Mouse (Mus musculus): Measurements from ENCODE around the gene Dennd1b.
A peak's percentile ranks its signal among the peaks of the same experiment; 100 is the strongest.

The Dennd1b gene

GRCm38 (mm10) chr1:139079000-139079399 lies 115.8 kb downstream of the Dennd1b start:
- no peak for DNase-seq (ENCODE audit: low read depth in 2 of 2, low spot score in 2 of 2)

- DNase-seq (ENCODE audit: low read depth in 2 of 2, low spot score in 2 of 2), result no peak
These were observed 116.3 kb downstream of the Dennd1b start for GRCm38 (mm10) chr1:139079523-139079922.

GRCm38 (mm10) chr1:139080517-139081386 lies 117.5 kb downstream of the Dennd1b start:
- no peak for DNase-seq (ENCODE audit: low read depth in 2 of 2, low spot score in 2 of 2)

- DNase-seq (ENCODE audit: low read depth in 2 of 2, low spot score in 2 of 2), result no peak
These were observed 120.1 kb downstream of the Dennd1b start for GRCm38 (mm10) chr1:139083382-139083781.

- DNase-seq (ENCODE audit: low read depth in 2 of 2, low spot score in 2 of 2), result no peak
These were observed 124.3 kb downstream of the Dennd1b start for GRCm38 (mm10) chr1:139087564-139087963.

GRCm38 (mm10) chr1:139090744-139091143 lies 127.5 kb downstream of the Dennd1b start:
- DNase-seq (ENCODE audit: low read depth in 2 of 2, low spot score in 2 of 2), result no peak

- no peak for DNase-seq (ENCODE audit: low read depth in 2 of 2, low spot score in 2 of 2)
These were observed 128.5 kb downstream of the Dennd1b start for GRCm38 (mm10) chr1:139091701-139092100.

GRCm38 (mm10) chr1:139092144-139092543 lies 128.9 kb downstream of the Dennd1b start:
- no peak for DNase-seq (ENCODE audit: low read depth in 2 of 2, low spot score in 2 of 2)

- no peak for DNase-seq (ENCODE audit: low read depth in 2 of 2, low spot score in 2 of 2)
These were observed 129.5 kb downstream of the Dennd1b start for GRCm38 (mm10) chr1:139092722-139093121.

GRCm38 (mm10) chr1:139096369-139096768 lies 133.1 kb downstream of the Dennd1b start:
- no peak for DNase-seq (ENCODE audit: low read depth in 2 of 2, low spot score in 2 of 2)

GRCm38 (mm10) chr1:139098088-139098487 lies 134.9 kb downstream of the Dennd1b start:
- DNase-seq (ENCODE audit: low read depth in 2 of 2, low spot score in 2 of 2), result no peak

GRCm38 (mm10) chr1:139101725-139102124 lies 138.5 kb downstream of the Dennd1b start:
- DNase-seq (ENCODE audit: low read depth in 2 of 2, low spot score in 2 of 2), result no peak

- DNase-seq (ENCODE audit: low read depth in 2 of 2, low spot score in 2 of 2), result no peak
These were observed 145.0 kb downstream of the Dennd1b start for GRCm38 (mm10) chr1:139108251-139108650.

- no peak for DNase-seq (ENCODE audit: low read depth in 2 of 2, low spot score in 2 of 2)
These were observed 159.4 kb downstream of the Dennd1b start for GRCm38 (mm10) chr1:139122626-139123025.

- DNase-seq (ENCODE audit: low read depth in 2 of 2, low spot score in 2 of 2), result no peak
These were observed 176.4 kb downstream of the Dennd1b start for GRCm38 (mm10) chr1:139139644-139140043.

GRCm38 (mm10) chr1:139145516-139145915 lies 182.3 kb downstream of the Dennd1b start:
- DNase-seq (ENCODE audit: low read depth in 2 of 2, low spot score in 2 of 2), result no peak

GRCm38 (mm10) chr1:139146306-139146705 lies 183.1 kb downstream of the Dennd1b start:
- no peak for DNase-seq (ENCODE audit: low read depth in 2 of 2, low spot score in 2 of 2)

GRCm38 (mm10) chr1:139153006-139153405 lies 189.8 kb downstream of the Dennd1b start:
- no peak for DNase-seq (ENCODE audit: low read depth in 2 of 2, low spot score in 2 of 2)

- DNase-seq (ENCODE audit: low read depth in 2 of 2, low spot score in 2 of 2), result no peak
These were observed 190.3 kb downstream of the Dennd1b start for GRCm38 (mm10) chr1:139153493-139153892.

- peak in 1 of 2 experiments; percentile 18 for DNase-seq (ENCODE audit: low read depth in 2 of 2, low spot score in 2 of 2)
These were observed 193.2 kb downstream of the Dennd1b start for GRCm38 (mm10) chr1:139156397-139156796.

GRCm38 (mm10) chr1:139161619-139162018 lies 198.4 kb downstream of the Dennd1b start:
- no peak for DNase-seq (ENCODE audit: low read depth in 2 of 2, low spot score in 2 of 2)

- peak in 1 of 2 experiments; percentile 12 for DNase-seq (ENCODE audit: low read depth in 2 of 2, low spot score in 2 of 2)
These were observed 199.6 kb downstream of the Dennd1b start for GRCm38 (mm10) chr1:139162814-139163213.

Data from CD8-positive naive resting alpha-beta T cell, adult 2 months (primary cell).